Mouse (Mus musculus): ENCODE data around the gene Fam129c. TPM values are rescaled to one million over a fixed set of nuclear protein-coding genes. Genes with fewer than 3 reads are reported as not detected.

The Fam129c gene
- polyA plus RNA-seq, 2 experiments, result 0.56 to 1.1 TPM

GRCm38 (mm10) chr8:71626753-71627152 lies 29.3 kb downstream of the Fam129c start:
- DNase-seq (ENCODE audit: low read depth in 3 of 3, low spot score in 3 of 3) (no peak), ATAC-seq (ENCODE audit: insufficient read depth) (no peak)
- H3K4me2 ChIP-seq (ENCODE audit: low read depth), result no peak overlapping the region
- peaks cover 14% of the 10 kb centered on the region for H3K27me3 ChIP-seq (ENCODE audit: control insufficient read depth, insufficient read depth, low read length)
- no peak overlapping the region for H3K27ac ChIP-seq
- peaks cover 3% of the 10 kb centered on the region for H3K9me3 ChIP-seq (ENCODE audit: control insufficient read depth, low read length)
- no peak overlapping the region for H3K9ac ChIP-seq (replicated peaks)
- no peak overlapping the region for H3K4me3 ChIP-seq (ENCODE audit: insufficient read depth in 1 of 2, low read depth in 2 of 2, low read length in 2 of 2)
- peaks cover 26% of the 10 kb centered on the region for H3K36me3 ChIP-seq (replicated peaks; ENCODE audit: control insufficient read depth, insufficient read depth, low read depth)
- no peak for TF ChIP-seq EP300 (IDR thresholded peaks at IDR 0.05; ENCODE audit: low read depth)
- TF ChIP-seq CTCF (IDR thresholded peaks at IDR 0.05; ENCODE audit: low read depth), result no peak
- H3K4me1 ChIP-seq (replicated peaks; ENCODE audit: control insufficient read depth in 2 of 2, insufficient read depth in 2 of 2, low read length in 1 of 2), result peaks cover 7 to 14% of the 10 kb centered on the region in 2 experiments
- WGBS (ENCODE audit: insufficient replicate concordance), result 61% methylated on average over 9 of the region's 9 CpGs

GRCm38 (mm10) chr8:71627265-71628099 lies 30.0 kb downstream of the Fam129c start:
- no peak overlapping the region for H3K9ac ChIP-seq (replicated peaks)
- peaks cover under 1% of the 10 kb centered on the region for H3K9me3 ChIP-seq (ENCODE audit: control insufficient read depth, low read length)
- H3K27ac ChIP-seq, result no peak overlapping the region
- H3K4me2 ChIP-seq (ENCODE audit: low read depth), result no peak overlapping the region
- TF ChIP-seq CTCF (IDR thresholded peaks at IDR 0.05; ENCODE audit: low read depth), result peak; percentile 11; the same call in 1 of the 2 replicates
- no peak for TF ChIP-seq EP300 (IDR thresholded peaks at IDR 0.05; ENCODE audit: low read depth)
- H3K4me3 ChIP-seq (ENCODE audit: insufficient read depth in 1 of 2, low read depth in 2 of 2, low read length in 2 of 2), result no peak overlapping the region
- DNase-seq (ENCODE audit: low read depth in 3 of 3, low spot score in 3 of 3), result no peak
- no peak for ATAC-seq (ENCODE audit: insufficient read depth)
- peaks cover 14% of the 10 kb centered on the region for H3K27me3 ChIP-seq (ENCODE audit: control insufficient read depth, insufficient read depth, low read length)
- 24% methylated on average over 9 of the region's 9 CpGs for WGBS (ENCODE audit: insufficient replicate concordance)
- peaks cover 7 to 14% of the 10 kb centered on the region in 2 experiments for H3K4me1 ChIP-seq (replicated peaks; ENCODE audit: control insufficient read depth in 2 of 2, insufficient read depth in 2 of 2, low read length in 1 of 2)
- peaks cover 19% of the 10 kb centered on the region for H3K36me3 ChIP-seq (replicated peaks; ENCODE audit: control insufficient read depth, insufficient read depth, low read depth)

GRCm38 (mm10) chr8:71628396-71629095 lies 31.1 kb downstream of the Fam129c start:
- H3K4me3 ChIP-seq (ENCODE audit: insufficient read depth in 1 of 2, low read depth in 2 of 2, low read length in 2 of 2), result peak overlapping the region; percentile 40 to 53
- no peak for ATAC-seq (ENCODE audit: insufficient read depth)
- peak overlapping the region; percentile 80 for H3K4me2 ChIP-seq (ENCODE audit: low read depth)
- H3K4me1 ChIP-seq (replicated peaks; ENCODE audit: control insufficient read depth in 2 of 2, insufficient read depth in 2 of 2, low read length in 1 of 2), result peaks cover 7 to 14% of the 10 kb centered on the region in 2 experiments
- H3K9ac ChIP-seq (replicated peaks), result peak overlapping the region; percentile 34
- TF ChIP-seq EP300 (IDR thresholded peaks at IDR 0.05; ENCODE audit: low read depth) (no peak), CTCF (IDR thresholded peaks at IDR 0.05; ENCODE audit: low read depth) (no peak)
- no peak overlapping the region for H3K27ac ChIP-seq
- WGBS (ENCODE audit: insufficient replicate concordance), result 3% methylated on average over 16 of the region's 16 CpGs
- H3K36me3 ChIP-seq (replicated peaks; ENCODE audit: control insufficient read depth, insufficient read depth, low read depth), result peaks cover 9% of the 10 kb centered on the region
- H3K9me3 ChIP-seq (ENCODE audit: control insufficient read depth, low read length), result no peaks in the 10 kb centered on the region
- H3K27me3 ChIP-seq (ENCODE audit: control insufficient read depth, insufficient read depth, low read length), result peaks cover 20% of the 10 kb centered on the region
- no peak for DNase-seq (ENCODE audit: low read depth in 3 of 3, low spot score in 3 of 3)

GRCm38 (mm10) chr8:71629096-71629697 lies 31.7 kb downstream of the Fam129c start:
- H3K9me3 ChIP-seq (ENCODE audit: control insufficient read depth, low read length), result no peaks in the 10 kb centered on the region
- DNase-seq (ENCODE audit: low read depth in 3 of 3, low spot score in 3 of 3) (peak; percentile 69 to 74 (median 70)), ATAC-seq (ENCODE audit: insufficient read depth) (peak; percentile 79)
- H3K4me2 ChIP-seq (ENCODE audit: low read depth), result peak overlapping the region; percentile 80
- H3K27ac ChIP-seq, result no peak overlapping the region
- H3K36me3 ChIP-seq (replicated peaks; ENCODE audit: control insufficient read depth, insufficient read depth, low read depth), result peaks cover 3% of the 10 kb centered on the region
- peak overlapping the region; percentile 40 to 53 for H3K4me3 ChIP-seq (ENCODE audit: insufficient read depth in 1 of 2, low read depth in 2 of 2, low read length in 2 of 2)
- peaks cover 26% of the 10 kb centered on the region for H3K27me3 ChIP-seq (ENCODE audit: control insufficient read depth, insufficient read depth, low read length)
- under 1% methylated on average over 54 of the region's 55 CpGs for WGBS (ENCODE audit: insufficient replicate concordance)
- H3K4me1 ChIP-seq (replicated peaks; ENCODE audit: control insufficient read depth in 2 of 2, insufficient read depth in 2 of 2, low read length in 1 of 2), result peaks cover 7 to 14% of the 10 kb centered on the region in 2 experiments
- no peak for TF ChIP-seq EP300 (IDR thresholded peaks at IDR 0.05; ENCODE audit: low read depth)
- TF ChIP-seq CTCF (IDR thresholded peaks at IDR 0.05; ENCODE audit: low read depth), result peak; percentile 48
- H3K9ac ChIP-seq (replicated peaks), result peak overlapping the region; percentile 34
